Mouse (Mus musculus) ES-E14 (cell line): Measurements from ENCODE around the gene Mybpc3. TPM values are rescaled to one million over a fixed set of nuclear protein-coding genes. Genes with fewer than 3 reads are reported as not detected.

Experiments used
- DNase-seq: peaks from one replicate; pipeline ENCODE4 v3.0.0-alpha.2; 2013; ENCODE audit warnings: low read depth, low spot score
- H3K27ac ChIP-seq: 2 replicates; pipeline ENCODE4 v1.5.1; 2012; ENCODE audit warnings: low read depth, mild to moderate bottlenecking, low read length, moderate library complexity, mixed read lengths; ENCODE audit not compliant: poor library complexity, insufficient read depth, severe bottlenecking
- H3K36me3 ChIP-seq: 2 replicates; pipeline ENCODE4 v1.6.1; 2012; ENCODE audit warnings: mild to moderate bottlenecking, low read length, moderate library complexity, mixed read lengths; ENCODE audit not compliant: control insufficient read depth, poor library complexity, insufficient read depth, severe bottlenecking
- H3K4me1 ChIP-seq, 2 experiments: fragments of 150-350 bp in 1 of 2; sonication (generic) in 1 of 2; 2 replicates each; pipeline ENCODE4 v1.6.1; 2012; ENCODE audit warnings: low read length in 2 of 2, mild to moderate bottlenecking in 1 of 2, mixed read lengths in 1 of 2; ENCODE audit not compliant: control insufficient read depth in 2 of 2, insufficient read depth in 2 of 2, poor library complexity in 1 of 2
- H3K4me3 ChIP-seq, 2 experiments: fragments of 150-350 bp in 1 of 2; sonication (generic) in 1 of 2; 2 replicates each; pipeline ENCODE4 v1.5.1; 2012; ENCODE audit warnings: low read length in 2 of 2, low read depth in 1 of 2, mild to moderate bottlenecking in 1 of 2, mixed read lengths in 1 of 2; ENCODE audit not compliant: insufficient read depth in 1 of 2, poor library complexity in 1 of 2, severe bottlenecking in 1 of 2
- H3K9ac ChIP-seq: 2 replicates; pipeline ENCODE4 v1.6.1; 2012; ENCODE audit warnings: low read depth, mild to moderate bottlenecking, low read length, mixed read lengths; ENCODE audit not compliant: poor library complexity, insufficient read depth, severe bottlenecking
- H3K9me3 ChIP-seq: fragments of 150-350 bp; sonication (generic); 2 replicates; pipeline ENCODE4 v1.6.1; 2012; ENCODE audit warnings: low read depth, mild to moderate bottlenecking, low read length; ENCODE audit not compliant: control insufficient read depth, insufficient read depth
- CHD2 ChIP-seq: IDR thresholded peaks from 2 replicates; pipeline ENCODE4 v1.6.1; 2014; ENCODE audit warnings: mild to moderate bottlenecking, low read depth, low read length, inconsistent platforms
- HCFC1 ChIP-seq: IDR thresholded peaks from 2 replicates; pipeline ENCODE4 v1.6.1; 2012; ENCODE audit warnings: low read length, inconsistent platforms, borderline replicate concordance; ENCODE audit not compliant: insufficient read depth
- MAFK ChIP-seq: IDR thresholded peaks from 2 replicates; pipeline ENCODE4 v1.6.1; 2014; ENCODE audit warnings: mild to moderate bottlenecking, low read depth, low read length, inconsistent platforms; ENCODE audit not compliant: insufficient read depth
- ZC3H11A ChIP-seq: IDR thresholded peaks from 2 replicates; pipeline ENCODE4 v1.6.1; 2012; ENCODE audit warnings: low read depth, mild to moderate bottlenecking, inconsistent platforms, low read length, borderline replicate concordance
- ZNF384 ChIP-seq: IDR thresholded peaks from 2 replicates; pipeline ENCODE4 v1.6.1; 2012; ENCODE audit warnings: low read depth, low read length, inconsistent platforms
- in situ Hi-C, 2 experiments: fragments of 600-800 bp; cut with MboI; formaldehyde crosslinking; loops; one replicate each; pipeline ENCODE4 v1.15.1; 2025; ENCODE audit warnings: low sequenced_read_pairs in 2 of 2, inconsistent platforms in 1 of 2; ENCODE audit not compliant: unreplicated experiment in 2 of 2
- total RNA-seq: library from RNA; depleted of rRNA; stranded (reverse); fragments of 300-350 nt; gene quantifications from 2 replicates; pipeline ENCODE4 v1.2.3, GENCODE M21; 2012

Gene Mybpc3
- total RNA-seq, 1 experiment, result 0.62 TPM

- in situ Hi-C loops, result loop anchor here in 1 of 2 experiments (10.0 to 25.0 kb wide), 2 partner anchors 122 to 375 kb away; partner anchors contain the start of gene Ddb2
- Histone ChIP-seq H3K4me3 (no peak overlapping the region), H3K27ac (0 out of 2 replicates have a peak overlapping the region, but pooled peaks have one; percentile 38), H3K9me3 (no peaks in the 10 kb centered on the region), H3K4me1 (peaks cover 0 to 9% of the 10 kb centered on the region in 2 experiments; a peak in 2 of 4 replicates), H3K36me3 (no peaks in the 10 kb centered on the region), H3K9ac (no peak overlapping the region)
- DNase-seq, result peak; percentile 75
- TF ChIP-seq CHD2, result no peak
- no peak for TF ChIP-seq ZC3H11A
- TF ChIP-seq MAFK, result no peak
- TF ChIP-seq HCFC1, result no peak
- no peak for TF ChIP-seq ZNF384
Observed at GRCm38 (mm10) chr2:91112491-91112890, 5.5 kb upstream of the Mybpc3 start.

- in situ Hi-C loops, result loop anchor here in 1 of 2 experiments (10.0 to 25.0 kb wide), 2 partner anchors 121 to 374 kb away; partner anchors contain the start of gene Ddb2
Observed at GRCm38 (mm10) chr2:91113334-91113733, 4.6 kb upstream of the Mybpc3 start.

GRCm38 (mm10) chr2:91113852-91114251 lies 4.1 kb upstream of the Mybpc3 start:
- TF ChIP-seq CHD2 (no peak), ZNF384 (no peak), MAFK (no peak), HCFC1 (no peak)
- in situ Hi-C loops, result loop anchor here in 1 of 2 experiments (10.0 to 25.0 kb wide), 2 partner anchors 121 to 373 kb away; partner anchors contain the start of gene Ddb2
- H3K27ac ChIP-seq, result no peak overlapping the region
- H3K9ac ChIP-seq, result no peak overlapping the region
- DNase-seq, result no peak
- no peak overlapping the region for H3K4me3 ChIP-seq
- H3K9me3 ChIP-seq, result no peaks in the 10 kb centered on the region
- peaks cover 0 to 9% of the 10 kb centered on the region in 2 experiments; a peak in 2 of 4 replicates for H3K4me1 ChIP-seq
- no peaks in the 10 kb centered on the region for H3K36me3 ChIP-seq

More at GRCm38 (mm10) chr2:91113334-91113733, 4.6 kb upstream of the Mybpc3 start:
- Histone ChIP-seq H3K36me3 (no peaks in the 10 kb centered on the region), H3K4me3 (no peak overlapping the region), H3K9ac (peak overlapping the region; percentile 16; the same call in 1 of the 2 replicates), H3K27ac (0 out of 2 replicates have a peak overlapping the region, but pooled peaks have one; percentile 38), H3K4me1 (peaks cover 0 to 9% of the 10 kb centered on the region in 2 experiments; a peak in 2 of 4 replicates), H3K9me3 (no peaks in the 10 kb centered on the region)
- DNase-seq, result no peak
- TF ChIP-seq HCFC1 (no peak), MAFK (no peak)

GRCm38 (mm10) chr2:91114781-91115577 lies 3.0 kb upstream of the Mybpc3 start:
- Histone ChIP-seq H3K9ac (peak overlapping the region; percentile 79), H3K36me3 (no peaks in the 10 kb centered on the region), H3K4me1 (peaks cover 0 to 10% of the 10 kb centered on the region in 2 experiments; a peak in 2 of 4 replicates), H3K27ac (no peak overlapping the region), H3K9me3 (no peaks in the 10 kb centered on the region), H3K4me3 (peak overlapping the region; percentile 53 to 66; a peak in 3 of 4 replicates)
- TF ChIP-seq CHD2 (no peak), MAFK (no peak), HCFC1 (peak; percentile 57; the same call in 1 of the 2 replicates), ZC3H11A (peak; percentile 99), ZNF384 (peak; percentile 71)
- DNase-seq, result peak; percentile 89
- in situ Hi-C loops, result loop anchor here in 1 of 2 experiments (10.0 to 25.0 kb wide), 2 partner anchors 120 to 372 kb away; partner anchors contain the start of gene Ddb2
